Mouse (Mus musculus) G1E (cell line): ENCODE data around the gene Cog2. TPM values are rescaled to one million over a fixed set of nuclear protein-coding genes. Genes with fewer than 3 reads are reported as not detected.

Experiments
- ATAC-seq: 2 replicates; pipeline ENCODE4 v1.8.0; 2016; ENCODE audit warnings: mild to moderate bottlenecking; ENCODE audit not compliant: insufficient number of reproducible peaks, poor library complexity, low FRiP score, severe bottlenecking; ENCODE audit errors: extremely low read depth
- DNase-seq: peaks from one replicate; pipeline ENCODE4 v3.0.0; 2012; ENCODE audit warnings: low spot score
- H3K27me3 ChIP-seq: 2 replicates; pipeline ENCODE4 v1.6.1; 2012; ENCODE audit warnings: mild to moderate bottlenecking, low read length, inconsistent platforms; ENCODE audit not compliant: insufficient read depth
- H3K36me3 ChIP-seq: replicated peaks from 2 replicates; pipeline ENCODE3; 2012; ENCODE audit warnings: mild to moderate bottlenecking, inconsistent platforms
- H3K4me1 ChIP-seq: 2 replicates; pipeline ENCODE4 v1.6.1; 2012; ENCODE audit warnings: low read depth, low read length, inconsistent platforms, mixed read lengths; ENCODE audit not compliant: insufficient read depth
- H3K4me3 ChIP-seq: 2 replicates; pipeline ENCODE4 v1.5.1; 2012; ENCODE audit warnings: low read depth, mild to moderate bottlenecking, inconsistent platforms, low read length, moderate library complexity, mixed read lengths
- H3K9me3 ChIP-seq: replicated peaks from 2 replicates; pipeline ENCODE4 v1.6.1; 2012; ENCODE audit warnings: inconsistent platforms
- CTCF ChIP-seq: IDR thresholded peaks from 2 replicates; pipeline ENCODE4 v1.5.1; 2012; ENCODE audit warnings: low read depth, low read length, inconsistent platforms, mixed read lengths
- GATA1 ChIP-seq: IDR thresholded peaks from 2 replicates; pipeline ENCODE4 v1.6.1; 2012; ENCODE audit warnings: borderline replicate concordance, low read length, inconsistent platforms, mixed read lengths
- GATA2 ChIP-seq: IDR thresholded peaks from 2 replicates; pipeline ENCODE4 v1.6.1; 2012; ENCODE audit warnings: low read depth, low read length, inconsistent platforms, borderline replicate concordance
- POLR2AphosphoS5 ChIP-seq: IDR thresholded peaks from 2 replicates; pipeline ENCODE4 v1.6.1; 2012; ENCODE audit warnings: low read depth, low read length, inconsistent platforms; ENCODE audit not compliant: insufficient replicate concordance
- TAL1 ChIP-seq: conservative IDR thresholded peaks from 2 replicates; pipeline ENCODE4 v1.6.1; 2012; ENCODE audit warnings: low read depth, low read length, inconsistent platforms, mixed read lengths
- polyA plus RNA-seq: library from polyadenylated mRNA; stranded (reverse); fragments of >175 nt; gene quantifications from 2 replicates; pipeline ENCODE4 v1.2.3, GENCODE M21; 2012
- total RNA-seq, 2 experiments: library from RNA; stranded (forward) in 1 of 2; stranded (reverse) in 1 of 2; fragments of 200-1000 nt in 1 of 2; fragments of >200 nt in 1 of 2; fragmentation: Nextera tagmentation in 1 of 2; gene quantifications; 2 replicates each; pipeline ENCODE4 v1.2.3; 2014 to 2017

The Cog2 gene
- total and polyA plus RNA-seq, 3 experiments = 17.5 to 40.2 (median 20.3) TPM

DNA sequence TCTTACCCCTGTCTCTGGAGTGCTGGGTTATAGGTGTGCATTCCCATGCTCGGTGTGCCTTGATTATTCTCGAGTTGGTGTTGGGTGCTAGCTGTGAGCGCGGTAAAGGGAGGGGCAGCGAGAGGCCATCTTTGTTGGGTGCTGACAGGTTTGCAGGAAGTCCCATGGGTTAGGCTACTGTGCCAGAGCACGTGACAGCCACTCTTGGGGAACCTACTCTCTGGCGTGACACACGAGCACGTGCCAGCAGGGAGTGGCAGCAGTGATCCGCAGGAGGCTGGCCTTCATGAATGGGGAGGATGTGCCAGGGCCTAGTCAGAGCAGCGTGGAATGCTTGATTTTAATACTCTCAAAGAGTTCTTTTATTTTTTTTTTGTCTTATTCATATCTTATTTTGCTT, 5.7 kb downstream of the Cog2 start:
- H3K9me3 ChIP-seq = no peaks in the 10 kb centered on the region
- no peak overlapping the region for H3K4me3 ChIP-seq
- TF ChIP-seq GATA2 (no peak), GATA1 (no peak), TAL1 (no peak)
- H3K36me3 ChIP-seq = peaks cover 90% of the 10 kb centered on the region
- no peaks in the 10 kb centered on the region for H3K27me3 ChIP-seq
- no peak for DNase-seq
- ATAC-seq = no peak
- peaks cover 18% of the 10 kb centered on the region for H3K4me1 ChIP-seq

GRCm38 (mm10) chr8:124530076-124530475, 9.5 kb downstream of the Cog2 start:
- Histone ChIP-seq H3K27me3 (no peaks in the 10 kb centered on the region), H3K4me1 (no peaks in the 10 kb centered on the region), H3K36me3 (peaks cover 97% of the 10 kb centered on the region), H3K4me3 (no peak overlapping the region), H3K9me3 (no peaks in the 10 kb centered on the region)
- no peak for TF ChIP-seq GATA2
- TF ChIP-seq CTCF = no peak
- TF ChIP-seq TAL1 = no peak
- no peak for TF ChIP-seq POLR2AphosphoS5
- TF ChIP-seq GATA1 = no peak
- DNase-seq = no peak
- no peak for ATAC-seq

- no peaks in the 10 kb centered on the region for H3K9me3 ChIP-seq
- no peaks in the 10 kb centered on the region for H3K27me3 ChIP-seq
- no peaks in the 10 kb centered on the region for H3K4me1 ChIP-seq
- ATAC-seq (no peak), DNase-seq (no peak)
- peaks cover 99% of the 10 kb centered on the region for H3K36me3 ChIP-seq
- no peak overlapping the region for H3K4me3 ChIP-seq
- TF ChIP-seq GATA2 (no peak), GATA1 (no peak), CTCF (no peak), POLR2AphosphoS5 (no peak), TAL1 (no peak)
Observed at GRCm38 (mm10) chr8:124530556-124530955, 10.0 kb downstream of the Cog2 start.

DNA sequence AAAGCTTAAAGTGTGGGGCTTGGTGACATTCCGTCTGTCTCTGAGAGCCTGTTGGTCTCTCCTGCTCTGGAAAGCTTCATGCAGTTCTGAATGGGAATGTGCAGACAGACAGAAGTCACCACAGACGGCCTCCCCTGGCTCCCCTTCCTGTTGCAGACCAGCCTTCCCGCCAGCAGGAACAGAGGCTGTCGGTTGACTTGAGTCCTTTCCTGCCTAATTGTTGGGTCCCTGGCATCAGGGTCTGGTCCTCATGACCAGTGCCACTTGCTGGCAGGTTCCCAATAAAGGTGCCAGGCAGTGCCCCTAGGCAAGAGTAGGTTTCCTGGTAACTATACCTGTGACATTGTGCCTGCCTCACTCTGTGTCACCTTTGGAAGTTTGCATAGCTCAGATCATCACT, 10.4 kb downstream of the Cog2 start:
- ATAC-seq = no peak
- Histone ChIP-seq H3K4me1 (no peaks in the 10 kb centered on the region), H3K36me3 (peaks cover 99% of the 10 kb centered on the region), H3K9me3 (no peaks in the 10 kb centered on the region), H3K27me3 (no peaks in the 10 kb centered on the region), H3K4me3 (no peak overlapping the region)
- TF ChIP-seq GATA2 (no peak), POLR2AphosphoS5 (no peak), TAL1 (no peak), GATA1 (no peak), CTCF (no peak)
- no peak for DNase-seq

- Histone ChIP-seq H3K4me1 (no peaks in the 10 kb centered on the region), H3K27me3 (no peaks in the 10 kb centered on the region), H3K4me3 (no peak overlapping the region), H3K36me3 (peaks cover 92% of the 10 kb centered on the region), H3K9me3 (no peaks in the 10 kb centered on the region)
- ATAC-seq (no peak), DNase-seq (no peak)
- TF ChIP-seq GATA1 = no peak
- no peak for TF ChIP-seq GATA2
- TF ChIP-seq CTCF = no peak
- TF ChIP-seq TAL1 = no peak
- no peak for TF ChIP-seq POLR2AphosphoS5
Observed at GRCm38 (mm10) chr8:124532626-124533025, 12.1 kb downstream of the Cog2 start.

DNA sequence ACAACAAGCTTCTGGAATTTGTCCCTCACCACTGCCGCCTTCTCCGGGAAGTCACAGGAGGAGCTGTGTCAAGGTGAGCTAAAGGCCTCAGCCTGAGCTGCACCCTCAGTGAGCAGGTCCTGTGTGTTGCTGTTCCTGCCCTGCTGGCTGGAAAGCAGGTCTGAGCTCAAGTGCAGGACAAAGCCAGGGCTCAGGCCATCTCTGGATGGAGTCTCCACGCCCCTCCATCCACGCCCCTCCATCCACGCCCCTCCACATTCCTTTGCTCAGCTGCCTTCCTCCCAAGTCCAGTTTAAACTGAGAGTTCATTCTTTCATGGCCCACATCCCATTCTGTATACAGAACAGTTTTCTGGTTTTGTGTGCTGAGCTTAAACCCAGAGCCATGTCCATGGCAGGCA, 14.9 kb downstream of the Cog2 start:
- Histone ChIP-seq H3K9me3 (no peaks in the 10 kb centered on the region), H3K27me3 (no peaks in the 10 kb centered on the region), H3K4me1 (no peaks in the 10 kb centered on the region), H3K4me3 (no peak overlapping the region), H3K36me3 (peaks cover 93% of the 10 kb centered on the region)
- DNase-seq (no peak), ATAC-seq (no peak)
- no peak for TF ChIP-seq TAL1
- no peak for TF ChIP-seq CTCF
- TF ChIP-seq GATA2 = no peak
- TF ChIP-seq POLR2AphosphoS5 = no peak

DNA sequence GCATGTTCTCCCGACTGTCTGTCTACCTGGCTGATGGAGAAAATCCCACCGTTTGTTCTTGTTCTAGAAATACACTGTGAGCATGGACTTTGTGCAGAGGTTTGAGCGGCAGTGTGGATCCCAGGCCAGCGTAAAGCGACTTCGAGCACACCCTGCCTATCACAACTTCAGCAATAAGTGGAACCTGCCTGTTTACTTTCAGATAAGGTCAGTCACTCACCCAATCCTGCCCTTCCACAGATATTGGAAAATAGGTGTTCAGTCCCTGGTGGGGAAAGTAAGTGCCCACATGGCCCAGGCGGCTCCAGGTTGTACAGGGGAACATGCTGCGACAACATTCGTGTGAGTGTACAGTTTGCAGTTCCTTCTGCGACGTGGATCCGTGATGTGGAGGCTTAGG, 20.3 kb downstream of the Cog2 start:
- H3K9me3 ChIP-seq = no peaks in the 10 kb centered on the region
- no peak overlapping the region for H3K4me3 ChIP-seq
- DNase-seq (no peak), ATAC-seq (no peak)
- H3K27me3 ChIP-seq = no peaks in the 10 kb centered on the region
- peaks cover 93% of the 10 kb centered on the region for H3K36me3 ChIP-seq
- H3K4me1 ChIP-seq = peaks cover 6% of the 10 kb centered on the region; the same call in 1 of the 2 replicates
- TF ChIP-seq GATA2 (no peak), CTCF (no peak), GATA1 (no peak)
